Mouse (Mus musculus) embryo, embryonic 11.5 days (tissue): ENCODE results near the gene Ifnl3.

ENCODE experiments used
- DNase-seq: peaks from one replicate; pipeline ENCODE4 v3.0.0-alpha.2; 2012; ENCODE audit warnings: low read depth, low spot score

The Ifnl3 gene

DNA sequence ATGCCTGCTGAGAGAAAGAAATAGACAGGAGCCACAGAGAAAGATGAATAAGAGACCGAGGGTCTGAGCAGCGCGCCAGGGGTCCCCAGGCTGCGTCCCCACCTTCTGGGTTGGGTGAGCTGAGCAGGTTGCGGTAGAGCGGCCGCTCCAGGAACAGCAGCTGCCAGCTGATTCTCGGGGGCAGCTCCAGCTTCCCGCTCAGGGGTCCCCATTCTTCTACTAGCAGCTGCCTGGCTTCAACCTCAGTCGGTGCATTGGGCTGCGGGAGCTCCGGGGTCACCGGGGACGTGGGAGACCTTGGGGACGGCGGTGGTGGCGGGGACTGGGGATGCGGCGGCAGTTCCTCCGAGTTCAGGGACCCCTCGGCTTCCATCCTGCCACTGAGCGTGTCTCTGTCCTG is 24.0 kb downstream of the Ifnl3 start:
- no peak for DNase-seq

DNA sequence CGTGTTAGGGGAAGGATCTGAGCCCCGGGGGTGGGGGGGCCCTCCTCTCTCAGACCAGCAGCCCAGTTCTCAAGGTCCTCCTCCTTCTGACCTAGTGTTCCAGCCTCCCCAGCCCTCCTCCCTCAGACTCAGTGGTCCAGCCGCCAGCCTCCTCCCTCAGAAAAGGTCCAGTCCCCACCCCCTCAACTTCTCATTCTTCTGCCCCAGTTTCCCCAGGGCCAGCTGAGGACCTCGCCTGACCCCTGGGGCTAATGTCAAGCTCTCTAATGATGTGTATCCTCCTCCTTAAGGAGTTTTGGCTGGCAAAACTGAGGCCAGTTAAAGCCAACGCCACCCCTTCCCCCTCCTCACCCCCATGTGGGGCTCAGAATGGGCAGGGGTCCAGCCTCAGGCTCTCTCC is 24.5 kb downstream of the Ifnl3 start, which contains the start of gene Nccrp1:
Gene Nccrp1, minus strand, starts transcription at position 101 of the 400 bp plus-strand sequence.
- DNase-seq, result no peak

DNA sequence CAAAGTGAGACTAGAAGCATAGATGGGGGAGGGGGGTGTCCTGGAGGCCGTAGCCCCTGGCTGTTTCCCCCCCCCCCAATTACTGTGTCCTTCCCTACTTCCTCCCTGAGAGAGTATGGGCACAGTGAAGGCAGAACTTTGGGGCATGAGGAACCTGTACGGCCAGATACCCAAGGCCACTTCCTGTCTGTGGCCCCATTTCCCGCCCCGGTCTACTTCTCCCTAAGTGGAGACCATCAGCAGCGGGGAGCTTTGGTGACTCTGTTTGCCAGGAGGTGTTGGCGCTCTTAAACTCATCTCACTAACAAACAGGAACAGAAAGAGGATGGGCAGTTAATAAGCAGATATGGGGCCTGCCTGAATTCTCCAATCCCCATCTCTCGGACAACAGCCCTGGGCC is 25.0 kb downstream of the Ifnl3 start:
- no peak for DNase-seq

DNA sequence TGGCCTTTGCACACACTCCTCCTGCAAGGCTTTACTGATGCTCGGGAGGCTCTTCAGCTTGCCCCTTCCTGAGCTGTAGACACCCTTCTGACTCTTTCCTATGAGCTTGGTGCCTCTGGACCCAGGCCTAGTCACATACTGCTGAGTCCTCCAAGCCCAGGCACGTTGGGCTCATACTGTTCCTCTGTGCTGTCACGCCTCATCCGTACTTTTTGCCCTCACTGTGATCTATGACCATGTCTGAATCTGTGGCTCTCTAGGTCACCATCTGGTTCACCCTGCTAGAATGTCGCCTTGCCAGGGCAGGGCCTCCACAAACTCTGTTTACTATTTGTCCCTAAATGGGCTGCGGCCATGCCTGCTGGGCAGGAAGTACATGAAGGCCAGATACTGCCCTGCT is 30.4 kb downstream of the Ifnl3 start:
- no peak for DNase-seq

DNA sequence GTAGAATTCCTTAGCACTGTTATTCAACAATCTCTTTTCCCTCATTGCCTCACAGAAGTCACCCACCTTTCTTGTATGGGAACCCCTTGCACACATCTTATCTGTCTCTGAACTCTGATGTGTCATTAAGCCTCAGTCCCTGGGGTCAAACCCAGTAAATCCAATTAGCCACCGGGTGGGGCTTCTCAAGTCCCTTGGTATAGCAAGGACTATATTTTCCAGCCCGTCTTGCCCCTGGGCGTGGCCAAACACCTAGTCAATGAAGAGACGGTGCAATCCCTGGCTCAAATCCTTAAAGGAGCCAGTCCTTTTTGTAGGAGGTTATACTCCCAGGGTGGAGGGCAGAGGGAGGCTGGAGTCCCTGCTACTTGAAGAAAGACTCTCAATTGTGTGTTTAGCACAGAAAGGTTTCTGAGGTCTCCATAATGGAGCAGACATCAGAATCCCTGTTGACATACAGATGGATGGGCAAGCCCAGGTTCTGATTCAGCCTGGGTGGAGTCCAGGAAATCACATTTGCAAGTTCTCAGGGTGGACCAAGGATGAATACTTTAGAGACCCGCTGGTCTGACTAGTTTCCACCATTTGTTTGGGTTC is 33.4 kb downstream of the Ifnl3 start:
- no peak for DNase-seq

DNA sequence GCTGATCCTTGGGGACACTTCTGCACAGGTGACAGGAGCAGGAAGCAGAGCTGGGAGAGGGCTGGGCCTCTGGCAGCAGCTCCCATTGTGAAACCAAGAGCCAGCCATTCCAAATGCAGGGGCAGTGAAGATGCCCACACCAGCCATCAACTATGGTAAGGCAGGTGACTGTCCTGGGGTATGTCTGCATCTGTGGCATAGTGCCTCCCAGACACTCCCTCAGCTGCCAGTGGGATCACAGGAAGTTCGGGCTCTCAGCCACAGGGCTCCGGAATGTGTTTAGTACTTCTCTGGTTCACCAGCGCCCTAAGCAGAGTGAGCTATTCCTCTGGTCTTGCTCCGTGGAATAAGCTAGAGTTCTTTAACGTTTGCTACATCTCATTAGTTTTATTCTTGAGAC is 34.4 kb downstream of the Ifnl3 start:
- DNase-seq, result no peak

DNA sequence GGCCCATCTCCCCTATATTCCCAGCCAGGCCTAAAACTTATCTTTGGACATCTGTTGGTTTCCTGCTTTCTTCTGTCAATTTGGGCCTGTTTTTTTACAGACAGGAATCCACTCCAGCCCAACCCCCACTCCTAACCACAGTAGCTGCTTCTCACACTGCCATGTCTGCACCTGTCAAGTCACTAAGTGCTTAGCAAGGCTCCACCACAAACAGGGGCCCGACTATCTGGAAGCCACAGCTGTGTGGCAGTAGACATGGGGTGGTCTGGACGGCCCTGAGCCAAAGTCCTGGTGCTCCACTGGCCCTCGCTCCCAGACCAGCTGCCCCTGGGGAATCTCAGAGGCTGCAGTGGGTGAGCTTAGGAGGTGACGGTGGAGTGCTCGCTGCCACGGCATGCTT is 35.1 kb downstream of the Ifnl3 start:
- no peak for DNase-seq

DNA sequence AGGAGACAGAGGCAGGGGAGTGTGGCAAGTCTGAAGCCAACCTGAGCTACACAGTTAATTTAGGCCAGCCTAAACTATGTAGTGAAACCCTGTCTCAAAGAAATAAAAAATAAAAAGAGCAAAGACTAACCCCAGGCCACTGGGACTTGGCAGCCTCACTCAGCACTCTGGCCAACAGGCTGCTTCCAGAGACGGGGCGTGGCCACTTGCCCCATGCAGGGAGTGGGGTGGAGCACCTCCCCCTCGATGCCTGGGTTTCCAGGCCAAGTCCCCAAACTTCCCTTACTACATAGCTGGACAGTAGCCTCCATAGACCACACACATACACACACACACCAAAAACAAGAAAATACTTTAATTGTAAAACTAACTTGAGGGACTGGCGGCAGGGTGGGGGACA is 35.9 kb downstream of the Ifnl3 start:
- no peak for DNase-seq

DNA sequence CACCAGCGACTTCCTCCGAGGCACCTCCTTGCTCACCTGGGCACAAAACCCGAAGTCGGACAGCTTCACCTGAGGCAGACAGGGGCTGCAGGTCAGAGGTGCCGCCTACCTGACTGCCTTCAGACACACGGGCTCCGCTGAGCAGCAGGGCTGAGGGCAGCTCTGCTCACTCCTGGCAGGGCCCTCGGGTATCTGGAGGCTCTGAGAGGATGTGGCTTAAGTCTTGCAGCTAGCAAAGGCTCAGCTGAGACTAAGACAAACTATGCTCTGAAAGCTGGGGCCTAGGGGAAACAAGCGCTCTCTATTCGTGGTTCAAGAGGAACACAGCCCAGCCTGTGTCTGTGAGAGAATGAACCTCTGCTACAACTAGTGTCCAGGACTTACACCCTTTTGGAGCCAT is 38.2 kb downstream of the Ifnl3 start:
- DNase-seq, result no peak

DNA sequence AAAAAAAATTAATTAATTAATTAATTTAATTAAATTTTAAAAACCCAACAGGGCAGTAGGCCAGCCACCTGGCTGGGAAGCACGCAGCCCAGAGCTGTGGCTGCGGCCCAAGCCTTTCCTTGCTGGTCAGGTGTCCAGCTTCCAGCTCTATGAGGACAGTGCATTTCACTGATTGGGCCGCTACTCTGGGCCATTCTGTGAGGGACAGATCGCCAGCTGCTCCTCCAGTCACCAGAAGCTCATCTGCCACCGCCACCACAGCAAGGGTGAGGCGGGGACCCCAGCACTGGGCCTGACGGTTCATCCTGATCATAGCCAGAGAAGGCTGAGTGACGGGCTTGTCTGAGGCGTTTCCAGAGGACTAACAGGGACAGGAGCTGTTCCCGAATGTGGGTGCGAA is 39.3 kb downstream of the Ifnl3 start:
- no peak for DNase-seq

DNA sequence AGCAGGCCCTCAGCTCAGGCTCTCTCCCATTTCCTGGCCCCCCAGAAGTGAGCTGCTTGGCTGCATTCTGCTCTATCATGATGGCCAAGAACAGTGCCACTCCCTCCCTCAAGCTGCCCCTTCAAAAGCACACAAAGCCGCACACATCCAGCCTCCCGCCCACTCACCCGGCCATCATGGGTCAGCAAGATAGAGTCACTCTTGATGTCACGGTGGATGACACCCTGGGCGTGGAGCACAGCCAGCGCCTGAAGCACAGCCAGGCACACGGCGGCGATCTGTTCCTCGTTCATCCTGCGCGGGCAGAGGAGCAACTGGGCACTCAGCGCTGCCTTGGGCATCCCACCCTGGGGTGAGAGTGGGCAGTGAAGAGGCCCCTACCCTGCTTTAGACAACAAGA is 39.7 kb downstream of the Ifnl3 start:
- DNase-seq, result no peak

DNA sequence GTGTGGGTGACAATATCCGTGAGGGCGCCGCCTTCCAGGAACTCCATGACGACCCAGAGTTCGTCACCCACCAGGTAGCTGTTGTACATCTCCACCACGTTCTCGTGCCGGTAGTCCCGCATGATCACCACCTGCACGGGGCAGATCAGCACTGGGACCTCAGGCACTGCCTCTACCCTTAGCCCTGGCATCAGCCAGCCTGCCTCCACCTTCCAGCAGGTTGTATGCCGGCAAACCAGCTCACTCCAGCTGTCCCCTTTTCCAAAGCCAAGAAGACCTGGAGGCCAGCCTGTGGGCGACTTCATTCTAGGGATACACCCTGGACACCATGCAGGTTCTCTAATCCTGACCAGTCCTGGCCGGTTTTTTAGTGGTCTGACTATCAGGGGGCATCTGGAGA is 40.3 kb downstream of the Ifnl3 start:
- DNase-seq, result no peak

DNA sequence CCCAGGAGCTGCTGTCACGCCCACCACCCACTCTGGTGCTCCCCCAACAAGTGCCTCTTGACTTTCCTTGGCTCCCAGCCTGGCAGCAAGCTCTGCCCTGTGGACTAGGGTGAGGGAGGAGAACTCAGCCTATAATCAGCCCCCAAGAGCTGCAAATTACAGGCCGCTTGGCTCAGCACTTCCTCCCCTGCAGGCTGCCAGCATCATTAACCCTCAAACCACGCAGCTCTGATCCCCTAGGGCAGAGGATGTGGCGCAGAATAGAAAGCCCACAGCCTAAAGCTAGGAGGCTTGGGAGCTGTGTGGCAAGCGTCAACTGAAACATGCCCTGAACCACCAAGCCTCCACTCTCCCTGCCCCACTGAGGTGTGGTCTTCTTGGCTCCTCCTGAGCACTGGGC is 42.8 kb downstream of the Ifnl3 start:
- DNase-seq, result no peak

DNA sequence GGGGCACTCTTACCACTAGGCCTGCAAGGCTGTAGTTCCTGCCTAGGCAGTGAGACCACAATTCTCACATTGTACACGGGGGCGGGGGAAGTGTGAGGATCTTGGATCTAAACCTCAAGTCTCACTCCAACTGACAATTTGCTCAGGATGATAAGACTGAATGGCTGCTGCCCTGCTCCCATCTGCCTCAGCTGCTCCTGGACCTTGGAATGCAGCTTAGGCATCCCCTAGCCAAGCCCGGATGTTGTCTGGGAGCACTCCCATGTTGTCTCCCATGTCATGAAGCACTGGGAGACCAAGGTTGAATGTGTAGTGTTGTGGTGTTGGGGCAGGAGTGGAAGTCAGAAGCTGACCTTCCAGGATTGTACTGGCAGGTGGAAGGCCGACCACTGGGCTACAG is 44.9 kb downstream of the Ifnl3 start:
- DNase-seq, result no peak

DNA sequence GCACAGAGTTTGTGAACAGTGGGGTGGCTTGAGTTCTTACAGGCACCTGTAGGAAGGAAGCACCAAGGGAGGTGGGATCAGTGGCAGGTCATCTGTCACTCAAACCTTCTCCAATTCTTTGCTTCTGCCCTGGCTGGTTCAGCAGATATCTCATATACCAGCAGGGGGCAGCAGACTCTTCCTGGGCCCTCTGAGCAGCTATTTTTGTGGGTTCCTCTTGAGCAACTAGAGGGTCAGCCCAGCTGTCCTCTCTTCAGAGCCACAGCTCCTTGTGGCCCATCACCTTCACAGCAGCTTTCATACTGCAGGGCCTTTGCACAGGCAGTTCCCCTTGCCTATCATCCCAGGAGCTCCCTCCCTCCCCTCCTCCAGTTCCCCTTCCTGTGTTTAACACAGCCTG is 45.6 kb downstream of the Ifnl3 start:
- DNase-seq, result peak; percentile 35

DNA sequence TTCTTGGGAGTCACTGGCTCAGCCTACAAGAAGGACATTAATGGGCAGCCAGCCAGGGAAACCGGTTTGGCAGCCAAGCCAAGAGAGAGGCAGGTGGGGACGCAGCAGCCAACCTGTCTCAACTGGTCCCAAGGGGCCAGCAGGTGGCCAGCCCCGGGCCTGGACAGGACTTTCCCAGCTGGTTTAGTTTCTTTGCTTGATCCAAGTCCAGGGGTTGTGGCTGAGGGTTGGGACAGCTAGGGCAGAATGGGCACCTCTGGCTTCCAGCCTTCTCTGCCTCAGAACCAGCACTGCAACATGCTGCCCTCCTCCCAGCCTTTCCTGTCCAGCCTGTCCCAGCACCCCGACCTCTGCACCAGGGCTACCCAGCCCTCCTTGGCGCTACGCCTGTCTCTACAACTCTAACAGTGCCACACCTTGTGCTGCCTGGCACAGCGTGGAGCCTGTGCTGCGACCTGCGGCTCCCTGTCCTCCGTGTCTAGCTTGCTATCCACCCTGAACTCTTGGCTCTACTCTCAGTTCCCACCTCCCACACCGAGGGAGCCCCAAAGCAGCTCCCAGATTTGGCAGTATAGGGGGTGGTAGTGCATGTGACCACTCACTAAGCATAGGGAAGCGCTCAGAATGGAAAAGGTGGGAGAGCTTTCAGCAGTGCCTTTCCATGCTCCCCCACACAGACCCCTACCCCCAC is 47.8 kb downstream of the Ifnl3 start:
- no peak for DNase-seq

DNA sequence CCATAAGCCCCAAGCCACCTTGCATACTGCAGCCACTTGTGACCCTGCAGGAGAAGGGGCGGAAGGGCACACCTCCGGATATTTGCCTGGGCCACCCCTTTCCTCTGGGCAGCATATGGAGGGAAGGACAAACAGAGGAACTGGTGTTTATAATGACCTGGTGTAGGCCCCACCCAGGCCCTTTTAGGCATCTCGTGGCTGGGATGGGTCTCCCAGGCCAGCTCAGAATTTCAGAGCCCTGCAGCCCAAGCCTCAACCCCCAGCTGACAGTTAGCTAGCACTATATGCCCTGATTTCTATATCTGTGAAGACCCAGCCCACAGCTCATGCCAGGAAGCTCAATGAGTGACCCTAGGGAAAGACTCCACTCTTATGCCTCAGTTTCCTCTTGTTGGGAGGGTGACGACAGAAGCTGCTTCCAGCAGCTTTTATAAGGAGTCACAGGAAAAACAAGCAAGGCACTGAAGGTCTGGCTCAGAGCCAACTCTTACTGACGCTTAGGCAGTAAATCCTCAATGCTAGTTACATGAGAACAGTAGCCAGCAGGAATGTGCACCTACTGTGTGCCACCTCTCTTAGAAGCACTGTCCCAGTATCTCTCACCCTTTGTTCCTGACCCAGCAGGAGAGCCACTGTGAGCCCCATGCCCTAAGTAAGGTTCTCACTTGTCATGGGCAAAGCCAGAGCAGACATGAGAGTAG is 48.5 kb downstream of the Ifnl3 start:
- DNase-seq, result no peak

DNA sequence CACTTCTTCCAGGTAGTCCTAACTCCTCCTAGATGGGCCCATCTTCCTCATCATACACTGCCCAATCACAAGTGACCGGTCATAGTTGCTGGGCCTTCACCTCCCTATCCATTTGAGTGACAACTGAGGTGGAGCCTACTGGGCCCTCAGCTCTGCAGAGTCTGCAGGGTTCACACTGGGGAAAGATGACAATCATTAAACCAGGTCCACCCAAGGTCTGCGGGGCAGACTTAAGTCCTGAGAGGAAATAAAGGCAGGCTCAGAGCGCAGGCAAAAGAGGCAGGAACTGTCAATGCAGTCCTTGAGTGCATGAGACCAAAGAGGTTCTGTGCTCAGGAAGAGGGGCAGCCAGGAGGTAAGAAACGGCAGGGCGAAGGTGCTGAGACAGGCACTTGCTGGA is 50.1 kb downstream of the Ifnl3 start:
- no peak for DNase-seq

DNA sequence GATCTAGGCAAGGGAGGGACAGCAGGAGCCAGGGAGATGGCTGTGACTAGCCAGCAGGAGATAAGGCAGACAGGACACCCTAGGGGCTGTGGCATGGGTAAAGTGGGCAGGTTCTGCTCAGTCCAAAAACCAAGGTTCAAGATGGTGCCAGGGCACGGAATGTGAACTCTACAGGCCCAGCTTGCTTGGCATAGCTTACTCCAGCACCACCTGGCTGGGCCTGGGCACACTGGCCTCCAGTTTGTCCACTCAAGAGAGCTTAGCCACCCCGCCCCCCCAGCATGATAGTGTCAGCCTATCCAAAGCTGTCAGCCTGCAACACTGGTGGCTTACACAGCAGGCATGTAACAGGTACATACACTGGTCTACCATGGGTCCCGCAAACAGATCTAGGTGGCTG is 50.6 kb downstream of the Ifnl3 start:
- no peak for DNase-seq
